Mouse (Mus musculus) heart, adult 2 months (tissue): ENCODE measurements around the gene Sult3a1.

Source experiments
- CTCF ChIP-seq: fragments of 200-600 bp; IDR thresholded peaks from 2 replicates; pipeline ENCODE4 v1.8.1; 2022; ENCODE audit warnings: antibody characterized with exemption, mild to moderate bottlenecking, moderate library complexity
- POLR2A ChIP-seq: fragments of 200-500 bp; IDR thresholded peaks from 2 replicates; pipeline ENCODE4 v1.6.1; 2011; ENCODE audit warnings: mild to moderate bottlenecking, low read depth, low read length, control low read depth; ENCODE audit not compliant: insufficient read depth

DNA sequence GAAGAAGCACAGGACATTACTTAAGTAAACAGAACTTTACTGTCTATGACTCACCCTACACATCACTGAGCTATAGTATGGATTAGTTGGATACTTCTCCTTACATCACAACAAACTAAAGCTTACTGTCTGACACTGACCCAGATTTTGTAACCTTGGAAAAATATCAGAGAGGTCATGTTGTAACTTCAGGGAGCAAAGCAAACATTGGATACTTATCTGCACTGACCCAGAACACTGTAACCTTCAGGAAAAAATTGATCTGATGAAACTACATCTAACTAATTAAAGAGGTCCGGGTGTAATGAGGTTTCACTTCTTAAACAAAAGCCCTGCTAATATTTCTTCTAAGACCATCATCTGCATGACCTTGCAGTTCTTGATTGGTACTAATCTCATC is 40.6 kb upstream of the Sult3a1 start:
- TF ChIP-seq CTCF = no peak
- TF ChIP-seq POLR2A = no peak
